Mouse (Mus musculus): ENCODE measurements around the gene Cars. TPM values are rescaled to one million over a fixed set of nuclear protein-coding genes. Genes with fewer than 3 reads are reported as not detected.

The Cars gene
- polyA plus RNA-seq, 1 experiment from 2014 or later = 59.6 TPM

Small RNA genes within 50 kb of the gene (microRNA-seq; reads per million reads assigned to microRNA genes)
- 1.2 reads per million for gene Mir7064

Other genes with a start within 250 kb of the Cars start
- 1,371 and 1,459 TPM in 2 replicates for gene Cdkn1c, start 139.0 kb downstream of the Cars start, polyA plus RNA-seq (2016; fragmentation: Nextera tagmentation; extraction: Ambion mirVana)
- gene Slc22a18, start 126.4 kb downstream of the Cars start, polyA plus RNA-seq (2016; fragmentation: Nextera tagmentation; extraction: Ambion mirVana) = 1.3 and 1.4 TPM in 2 replicates
- 13.8 and 19.2 TPM in 2 replicates for gene Phlda2, start 96.9 kb downstream of the Cars start, polyA plus RNA-seq (2016; fragmentation: Nextera tagmentation; extraction: Ambion mirVana)
- 331 and 335 TPM in 2 replicates for gene Nap1l4, start 51.0 kb downstream of the Cars start, polyA plus RNA-seq (2016; fragmentation: Nextera tagmentation; extraction: Ambion mirVana)
- gene Tnfrsf26, start 28.6 kb upstream of the Cars start, polyA plus RNA-seq (2016; fragmentation: Nextera tagmentation; extraction: Ambion mirVana) = 0.21 and 0.35 TPM in 2 replicates
- gene Tnfrsf22, start 49.6 kb upstream of the Cars start, polyA plus RNA-seq (2016; fragmentation: Nextera tagmentation; extraction: Ambion mirVana) = 11.4 and 12.8 TPM in 2 replicates
- 0.59 and 0.64 TPM in 2 replicates for gene Tnfrsf23, start 85.8 kb upstream of the Cars start, polyA plus RNA-seq (2016; fragmentation: Nextera tagmentation; extraction: Ambion mirVana)
- gene Osbpl5, start 156.9 kb upstream of the Cars start, polyA plus RNA-seq (2016; fragmentation: Nextera tagmentation; extraction: Ambion mirVana) = 26.1 and 30.4 TPM in 2 replicates
- gene Mrgprg, start 166.9 kb upstream of the Cars start, polyA plus RNA-seq (2016; fragmentation: Nextera tagmentation; extraction: Ambion mirVana) = not detected in 2 replicates
- 1.2 and 1.6 TPM in 2 replicates for gene Mrgpre, start 184.4 kb upstream of the Cars start, polyA plus RNA-seq (2016; fragmentation: Nextera tagmentation; extraction: Ambion mirVana)
- 8.9 and 9.3 TPM in 2 replicates for gene Nadsyn1, start 222.8 kb upstream of the Cars start, polyA plus RNA-seq (2016; fragmentation: Nextera tagmentation; extraction: Ambion mirVana)
- gene Dhcr7, start 223.1 kb upstream of the Cars start, polyA plus RNA-seq (2016; fragmentation: Nextera tagmentation; extraction: Ambion mirVana) = 31.0 and 38.9 TPM in 2 replicates